Mouse (Mus musculus): ENCODE data around the gene Ncf1.

DNA sequence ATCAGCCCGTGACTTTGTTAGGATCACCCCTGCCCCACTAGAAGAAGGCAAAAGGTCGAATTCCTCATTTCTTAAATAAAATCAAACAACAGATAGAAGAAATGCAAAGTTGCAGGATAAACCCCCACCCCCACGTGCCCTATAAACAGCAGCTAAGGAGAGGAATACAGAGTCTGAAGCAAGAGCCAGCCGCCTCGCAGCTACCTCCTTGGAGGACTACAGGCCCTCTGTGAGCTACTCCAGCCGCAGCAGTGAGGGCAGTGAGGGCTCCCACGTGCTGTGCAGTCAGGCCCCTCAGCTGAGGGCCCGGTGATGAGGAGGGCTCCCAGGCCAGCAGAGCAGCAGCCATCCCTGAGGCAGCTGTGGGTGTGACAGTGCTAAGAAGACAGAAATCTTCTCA lies 44.3 kb upstream of the Ncf1 start:
- TF ChIP-seq CTCF (IDR thresholded peaks at IDR 0.05): no peak
- TF ChIP-seq POLR2A (IDR thresholded peaks at IDR 0.05; ENCODE audit: insufficient read depth, low read depth, low read length): no peak
- no peak for TF ChIP-seq EP300 (IDR thresholded peaks at IDR 0.05; ENCODE audit: insufficient read depth, low read depth, low read length)
